Mouse (Mus musculus): ENCODE results near the gene Tsn. TPM values are rescaled to one million over a fixed set of nuclear protein-coding genes. Genes with fewer than 3 reads are reported as not detected.

Gene Tsn
- 42.1 and 45.4 TPM in 2 replicates for total RNA-seq (2017)

DNA sequence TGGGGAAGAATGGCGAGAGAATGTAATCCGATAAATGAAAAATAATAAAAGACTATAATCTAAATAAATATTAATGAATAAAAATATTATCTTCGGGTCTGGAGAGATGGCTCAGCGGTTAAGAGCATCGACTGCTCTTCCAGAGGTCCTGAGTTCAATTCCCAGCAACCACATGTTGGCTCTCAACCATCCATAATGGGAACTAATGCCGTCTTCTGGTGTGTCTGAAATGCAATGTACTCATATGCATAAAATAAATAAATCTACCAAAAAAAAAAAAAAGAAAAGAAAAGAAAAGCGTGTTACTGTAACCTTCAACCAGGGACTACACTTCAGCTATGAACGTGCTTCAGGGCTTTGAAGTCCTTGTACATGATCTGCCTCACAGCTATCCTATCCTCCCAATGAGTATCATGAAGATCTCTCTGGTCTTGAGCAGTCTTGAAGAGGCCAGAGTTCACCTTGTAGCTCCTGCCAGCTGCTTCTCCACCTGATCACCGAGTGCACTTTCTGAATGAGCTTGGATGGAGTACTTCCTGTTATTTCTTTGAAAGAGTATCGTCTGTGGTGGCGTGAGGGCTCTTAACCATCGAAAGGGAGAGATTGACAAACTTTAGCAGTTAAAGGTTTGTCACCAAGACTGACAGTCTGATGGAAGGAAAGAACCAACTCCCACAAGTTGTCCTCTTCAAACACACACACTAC, at the start of gene Tsn:
Tsn (minus strand) TSS at position 118 of the 705 bp plus-strand sequence.
- ATAC-seq (ENCODE audit: extremely low read depth, insufficient number of reproducible peaks, low FRiP score, poor library complexity, severe bottlenecking): no peak

DNA sequence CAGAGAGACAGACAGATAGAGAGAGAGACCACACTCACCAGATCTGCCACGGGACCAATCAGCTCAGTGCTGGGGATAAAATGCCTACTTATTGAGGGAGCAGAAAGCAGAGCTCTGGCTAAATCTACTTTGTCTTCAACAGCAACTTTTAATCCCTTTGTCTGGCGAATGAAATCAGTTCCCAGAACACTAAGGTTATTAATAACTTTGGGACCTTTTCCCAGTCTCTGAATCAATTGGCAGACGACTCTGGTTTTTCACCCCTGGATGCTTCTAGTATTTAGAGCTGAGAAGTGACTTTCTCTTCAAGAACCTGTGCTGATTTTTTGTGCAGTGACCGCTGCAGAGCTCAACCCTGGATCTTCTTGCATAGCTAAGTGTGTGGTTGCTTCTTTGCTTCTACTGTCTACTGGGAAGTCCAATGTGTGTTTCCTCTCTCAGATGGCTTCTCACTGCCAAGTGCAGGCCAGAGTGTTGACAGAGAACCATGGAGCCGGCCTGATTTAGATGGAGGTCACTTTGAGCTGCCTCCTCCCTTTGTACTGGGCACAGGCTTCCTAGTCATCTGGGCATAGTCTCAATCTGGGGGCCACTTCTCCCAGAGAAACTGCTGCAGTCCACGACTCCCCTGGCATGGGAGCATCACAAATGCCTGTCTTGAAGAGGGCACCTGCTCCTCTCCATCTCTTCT, 47.7 kb upstream of the Tsn start:
- no peak for ATAC-seq (ENCODE audit: extremely low read depth, insufficient number of reproducible peaks, low FRiP score, poor library complexity, severe bottlenecking)

DNA sequence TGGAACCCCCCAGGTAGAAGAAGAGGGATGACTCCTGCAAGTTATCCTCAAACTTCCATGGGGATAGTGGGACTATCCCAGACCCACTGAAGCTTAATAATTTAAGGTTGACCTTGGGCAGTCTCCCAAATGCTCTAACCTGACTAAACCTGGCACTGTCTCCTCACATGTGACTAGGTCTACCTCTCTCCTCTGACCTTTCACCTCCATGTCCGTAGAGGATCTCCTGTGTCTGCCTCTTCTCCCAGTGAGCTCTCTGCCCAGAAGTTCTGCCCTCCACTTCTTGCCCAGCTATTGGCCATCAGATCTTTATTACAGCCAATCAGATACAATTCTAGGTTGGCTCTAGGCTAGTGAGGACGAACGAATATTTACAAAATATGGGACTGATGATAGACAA, 38.4 kb upstream of the Tsn start:
- ATAC-seq (ENCODE audit: extremely low read depth, insufficient number of reproducible peaks, low FRiP score, poor library complexity, severe bottlenecking): no peak

DNA sequence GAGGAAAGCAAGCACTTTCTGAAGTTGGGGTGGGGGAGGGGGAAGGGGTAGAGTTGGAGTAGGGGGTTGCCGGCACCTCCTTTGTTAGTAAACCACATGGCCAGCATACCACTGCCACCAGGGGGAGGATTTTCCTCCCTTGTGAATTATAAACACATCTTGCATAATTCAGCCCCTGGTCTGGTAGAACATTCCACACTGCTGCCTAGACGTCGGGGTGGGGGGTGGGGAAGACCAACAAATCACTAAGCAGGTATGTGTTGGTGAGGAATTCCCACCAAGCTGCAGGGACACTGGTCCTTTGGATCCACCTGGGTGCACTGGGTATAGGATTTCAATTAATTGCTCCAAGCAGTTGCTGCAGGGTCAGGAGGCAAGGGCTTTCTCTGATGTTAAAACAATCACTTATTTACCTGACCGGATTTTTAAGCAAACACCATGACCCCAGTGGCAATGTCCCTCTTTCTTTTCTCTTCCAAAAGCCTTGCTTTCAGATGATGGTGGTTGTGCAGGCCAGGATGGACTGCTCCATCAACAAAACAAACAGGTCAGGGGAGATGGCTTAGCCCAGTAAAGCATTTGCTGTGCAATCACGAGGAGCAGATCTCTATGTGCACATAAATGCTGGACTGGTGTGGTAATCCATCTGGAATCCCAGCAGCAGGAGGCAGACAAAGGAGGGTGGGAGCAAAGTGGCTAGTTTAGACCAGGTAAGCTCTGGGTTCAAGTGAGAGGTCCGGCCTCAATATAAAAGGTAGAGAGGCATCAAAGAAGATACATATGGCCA, 32.3 kb upstream of the Tsn start:
- ATAC-seq (ENCODE audit: extremely low read depth, insufficient number of reproducible peaks, low FRiP score, poor library complexity, severe bottlenecking): no peak

DNA sequence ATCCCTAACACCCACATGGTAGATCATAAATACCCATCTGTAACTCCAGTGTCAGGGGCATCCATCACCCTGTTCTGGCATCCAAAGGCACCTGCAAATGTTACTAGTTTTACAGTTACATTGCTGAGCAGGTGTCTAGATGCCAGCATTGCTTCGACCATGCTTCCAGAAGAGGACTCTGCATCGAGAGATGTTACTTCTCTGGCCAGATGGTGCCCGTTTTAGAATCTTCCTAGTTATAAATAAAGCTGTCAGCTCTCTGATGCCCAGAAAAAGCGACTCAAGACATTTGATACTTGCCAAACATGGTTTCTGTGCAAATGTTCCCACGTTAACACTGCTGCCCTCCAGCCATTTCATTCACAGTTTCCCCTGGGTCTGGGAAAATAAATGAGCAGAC, 26.4 kb upstream of the Tsn start:
- ATAC-seq (ENCODE audit: extremely low read depth, insufficient number of reproducible peaks, low FRiP score, poor library complexity, severe bottlenecking): no peak

DNA sequence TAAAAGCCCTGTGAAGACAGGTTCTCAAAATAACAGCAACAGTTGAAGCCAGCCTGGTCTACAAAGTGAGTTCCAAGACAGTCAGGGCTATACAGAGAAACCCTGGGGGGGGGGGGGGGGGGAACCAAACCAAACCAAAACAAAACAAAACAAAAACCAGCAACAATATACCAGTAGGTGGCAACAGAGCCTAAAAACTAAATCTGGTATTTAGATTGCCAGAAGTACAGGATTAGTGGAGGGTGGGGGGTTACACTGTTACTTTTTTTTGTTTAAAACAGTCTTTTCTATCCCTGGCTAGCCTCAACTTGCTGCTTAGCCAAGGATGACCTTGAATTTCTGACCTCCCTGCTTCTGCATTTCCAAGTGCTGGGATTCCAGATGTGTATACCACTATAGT, 24.3 kb upstream of the Tsn start:
- ATAC-seq (ENCODE audit: extremely low read depth, insufficient number of reproducible peaks, low FRiP score, poor library complexity, severe bottlenecking): no peak

DNA sequence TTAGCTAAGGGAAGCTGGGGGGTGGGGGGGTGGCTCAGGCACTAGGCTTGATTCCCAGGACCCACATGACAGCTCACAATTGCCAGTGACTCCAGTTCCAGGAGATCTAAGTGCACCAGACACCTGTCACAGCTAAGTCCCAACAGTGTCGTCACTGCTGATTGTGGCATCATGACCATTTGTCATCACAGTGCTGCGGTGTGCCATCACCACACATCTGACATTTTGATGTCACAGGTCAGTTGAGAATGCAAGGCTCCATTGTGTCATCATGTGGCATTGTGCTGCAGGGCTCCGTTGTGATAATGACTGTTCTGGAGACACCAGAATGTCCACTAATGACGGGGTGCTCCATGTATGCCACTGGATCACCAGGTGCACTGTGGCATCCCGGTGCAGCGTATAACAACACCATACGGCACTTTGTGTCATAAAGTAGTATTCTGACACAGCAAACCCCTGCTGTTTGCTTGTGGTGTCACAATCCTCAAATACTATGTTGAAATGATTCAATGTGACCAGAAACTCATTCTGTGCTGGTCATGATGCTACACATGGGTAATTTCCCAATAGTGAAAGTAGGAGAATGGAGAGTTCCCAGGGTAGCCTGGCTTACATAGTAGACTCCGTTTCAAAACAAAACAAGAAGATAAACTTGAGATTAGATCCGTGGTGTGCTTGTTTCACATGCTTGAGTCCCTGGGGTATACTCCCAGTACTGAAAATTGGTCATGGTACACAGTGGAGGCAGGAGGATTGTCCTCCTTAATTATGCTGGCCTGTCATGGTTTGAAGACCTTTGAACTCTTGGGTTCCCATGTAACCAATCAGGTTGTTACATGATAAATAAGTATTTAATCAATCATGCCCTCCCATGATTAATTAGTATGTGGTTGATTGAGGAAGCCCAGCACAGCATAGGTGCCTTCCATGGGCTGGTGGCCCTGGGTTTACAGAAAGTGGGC, 23.5 kb upstream of the Tsn start:
- no peak for ATAC-seq (ENCODE audit: extremely low read depth, insufficient number of reproducible peaks, low FRiP score, poor library complexity, severe bottlenecking)

DNA sequence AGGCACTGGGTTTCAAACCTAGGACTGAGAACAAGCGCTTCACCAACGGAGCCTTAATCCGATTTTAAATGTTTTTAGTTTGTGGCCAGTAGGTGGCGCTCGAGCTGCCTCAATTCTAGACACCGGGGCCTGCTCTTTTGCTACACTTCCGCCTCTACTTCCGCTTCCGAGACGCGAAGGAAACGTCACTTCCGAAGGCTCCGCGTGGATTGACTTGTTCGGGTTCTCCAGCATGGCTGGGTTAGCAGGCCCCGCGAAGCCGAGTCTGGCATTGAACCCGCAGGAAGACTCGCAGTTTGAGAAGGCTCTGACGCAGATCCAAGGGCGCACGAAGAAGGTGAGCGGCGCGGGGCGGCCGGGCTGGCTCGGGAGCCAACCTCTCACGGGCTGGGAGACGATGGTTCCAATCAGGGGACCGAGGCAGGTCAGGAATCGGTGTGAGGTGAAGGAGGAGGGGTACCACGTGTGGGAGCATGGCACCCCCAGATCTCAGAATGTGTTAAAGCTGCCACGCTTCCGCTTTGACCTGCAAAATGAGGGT, 10.2 kb upstream of the Tsn start, which contains the start of gene Nifk:
Nifk (plus strand) TSS at position 179 of the 541 bp plus-strand sequence.
- peak; percentile 99 for ATAC-seq (ENCODE audit: extremely low read depth, insufficient number of reproducible peaks, low FRiP score, poor library complexity, severe bottlenecking)

DNA sequence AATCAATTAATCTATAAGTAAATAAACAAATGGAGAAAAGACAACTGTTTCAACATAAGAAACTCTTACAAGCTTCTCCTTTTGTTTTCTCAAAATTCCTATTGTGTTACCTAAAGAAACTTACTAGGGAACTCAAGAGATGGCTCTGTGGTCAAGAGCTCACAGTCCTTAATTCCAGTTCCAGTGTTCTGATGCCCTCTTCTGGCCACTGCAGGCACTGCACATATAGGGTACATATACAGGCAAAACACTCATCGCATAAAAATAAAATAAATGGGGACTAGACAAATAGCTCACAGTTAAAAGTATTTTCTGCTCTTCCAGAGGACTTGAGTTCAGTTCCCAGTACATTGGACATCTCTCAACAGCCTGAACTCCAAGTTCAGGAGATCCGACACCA, 9.2 kb upstream of the Tsn start:
- no peak for ATAC-seq (ENCODE audit: extremely low read depth, insufficient number of reproducible peaks, low FRiP score, poor library complexity, severe bottlenecking)

DNA sequence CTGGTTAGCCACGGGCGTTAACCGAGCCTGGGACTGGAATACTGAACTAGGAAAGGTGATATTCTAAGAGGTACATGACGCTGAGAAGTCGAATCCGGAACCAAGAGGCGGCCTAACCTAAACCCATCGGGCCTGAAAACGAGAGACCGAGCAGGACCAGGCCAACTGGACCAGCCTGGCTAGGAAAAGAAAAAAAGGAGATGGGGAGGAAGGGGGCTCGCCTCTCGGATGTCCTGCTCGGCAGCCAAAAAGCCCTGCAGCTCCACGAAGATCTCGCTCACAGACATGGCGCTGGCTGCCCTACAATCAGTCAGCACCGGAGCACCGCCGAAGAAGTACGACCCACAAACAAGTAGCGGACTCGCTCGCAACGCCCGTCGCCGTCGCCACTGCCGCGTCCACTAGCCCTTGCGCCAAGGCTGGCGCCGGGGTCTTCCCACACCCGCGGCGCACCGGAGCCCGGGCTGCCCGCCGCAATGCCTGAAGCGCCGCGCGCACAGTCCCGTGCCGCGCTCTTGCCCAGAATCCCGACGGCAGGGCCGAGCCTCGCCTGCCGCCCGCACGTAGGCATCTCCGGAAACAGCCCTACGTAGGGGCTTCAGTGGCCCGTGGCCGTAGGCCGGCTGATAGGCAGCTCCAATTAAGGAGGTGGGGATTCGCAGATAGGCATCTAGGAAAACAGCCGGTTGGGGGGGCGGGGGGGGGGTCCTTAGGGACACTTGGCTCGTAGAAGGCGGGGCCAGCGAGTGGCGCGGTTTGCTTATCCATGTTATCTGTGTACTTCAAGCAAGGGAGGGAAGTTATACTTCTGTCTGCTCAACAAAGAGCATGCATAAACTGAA, 538 bp downstream of the Tsn start:
- peak; percentile 85 for ATAC-seq (ENCODE audit: extremely low read depth, insufficient number of reproducible peaks, low FRiP score, poor library complexity, severe bottlenecking)

DNA sequence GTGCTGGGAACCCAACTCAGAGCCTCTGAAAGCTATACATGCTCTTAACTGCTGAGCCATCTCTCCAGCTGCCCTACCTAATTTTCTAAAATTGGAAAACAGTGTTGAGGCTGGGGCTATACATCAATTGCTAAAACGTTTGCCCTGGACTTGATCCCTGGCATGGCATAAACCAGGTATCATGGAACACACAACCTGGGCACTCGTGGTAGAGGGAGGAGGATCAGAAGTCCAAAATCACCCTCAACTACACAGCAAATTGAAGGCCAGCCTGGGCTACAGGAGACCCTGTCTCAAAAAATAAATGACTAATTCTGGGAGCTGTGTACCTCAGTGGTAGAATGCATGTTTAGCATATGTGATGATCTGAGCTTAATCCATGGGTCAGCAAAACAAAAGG, 13.8 kb downstream of the Tsn start:
- no peak for ATAC-seq (ENCODE audit: extremely low read depth, insufficient number of reproducible peaks, low FRiP score, poor library complexity, severe bottlenecking)

DNA sequence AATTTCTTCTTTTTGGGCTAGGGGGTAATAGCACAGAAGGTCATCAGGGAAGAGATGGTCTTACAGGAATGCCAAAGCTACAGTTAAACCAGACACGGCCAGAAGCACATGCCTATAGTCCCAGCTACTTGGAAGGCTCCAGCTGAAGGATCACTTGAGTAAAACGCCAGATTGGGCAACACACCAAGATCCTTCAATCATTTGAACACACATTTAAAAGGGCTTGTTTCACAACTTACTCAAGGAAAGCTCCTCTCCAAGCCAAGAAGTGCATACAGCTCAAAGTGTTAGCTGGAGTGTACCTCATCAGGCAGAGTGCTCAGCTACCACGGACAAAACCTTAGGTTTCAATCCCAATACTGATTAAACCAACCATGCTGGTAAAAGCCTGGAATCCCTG, 14.9 kb downstream of the Tsn start:
- ATAC-seq (ENCODE audit: extremely low read depth, insufficient number of reproducible peaks, low FRiP score, poor library complexity, severe bottlenecking): no peak

DNA sequence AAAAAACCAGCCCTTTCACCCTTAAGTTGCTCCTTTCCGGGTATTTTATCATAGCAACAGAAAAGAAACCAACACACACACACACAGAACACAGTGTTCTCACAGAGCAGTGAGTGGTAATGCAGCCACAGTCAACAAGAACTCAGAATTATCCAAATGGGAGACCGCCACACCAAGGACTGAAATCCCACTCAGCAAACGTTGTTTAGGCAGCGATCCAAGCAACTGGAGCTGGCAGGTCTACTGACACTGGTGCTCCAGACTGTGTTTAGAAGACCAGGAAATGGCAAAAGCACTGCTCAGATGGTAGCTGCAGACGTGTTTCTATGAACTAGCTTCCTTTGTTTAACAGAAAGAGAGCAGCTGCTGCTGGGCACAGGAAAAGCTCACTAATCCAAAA, 16.7 kb downstream of the Tsn start:
- ATAC-seq (ENCODE audit: extremely low read depth, insufficient number of reproducible peaks, low FRiP score, poor library complexity, severe bottlenecking): no peak

DNA sequence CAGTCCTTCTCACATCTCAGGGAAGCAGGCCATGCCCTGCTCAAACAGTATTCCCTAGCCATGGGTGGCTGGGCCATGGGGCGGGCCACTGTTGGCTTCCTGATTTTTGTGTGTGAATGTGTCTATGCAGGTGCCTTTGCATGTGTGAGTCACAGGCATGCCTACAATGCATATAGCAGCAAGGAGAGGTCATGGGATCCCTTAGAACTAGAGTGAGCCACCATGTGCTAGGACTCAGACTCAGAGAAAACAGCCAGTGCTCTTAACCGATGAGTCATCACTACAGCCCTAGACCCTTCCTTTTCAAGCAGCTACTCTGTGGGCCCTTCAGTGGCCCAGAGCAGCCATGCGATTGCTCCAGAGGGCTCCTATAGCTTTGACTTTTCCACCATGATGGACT, 17.3 kb downstream of the Tsn start:
- no peak for ATAC-seq (ENCODE audit: extremely low read depth, insufficient number of reproducible peaks, low FRiP score, poor library complexity, severe bottlenecking)

DNA sequence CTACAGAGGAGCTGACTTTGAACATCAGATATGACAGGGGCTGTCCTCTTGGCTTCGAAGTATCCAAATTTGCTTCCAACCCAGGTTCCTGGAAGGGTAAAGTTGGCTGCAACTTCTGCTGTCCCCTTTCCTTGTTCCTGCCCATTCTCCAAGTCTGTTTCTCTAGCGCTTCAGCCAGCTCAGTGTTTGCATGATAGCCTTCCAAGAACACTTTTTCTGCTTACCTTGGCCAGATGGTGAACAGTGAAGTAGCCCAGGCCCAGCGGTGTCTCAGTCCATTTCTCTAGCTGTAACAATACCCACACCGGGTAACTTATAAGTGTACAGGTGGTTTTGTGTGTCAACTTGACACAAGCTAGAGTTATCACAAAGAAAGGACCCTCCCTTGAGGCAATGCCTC, 19.2 kb downstream of the Tsn start:
- ATAC-seq (ENCODE audit: extremely low read depth, insufficient number of reproducible peaks, low FRiP score, poor library complexity, severe bottlenecking): no peak

DNA sequence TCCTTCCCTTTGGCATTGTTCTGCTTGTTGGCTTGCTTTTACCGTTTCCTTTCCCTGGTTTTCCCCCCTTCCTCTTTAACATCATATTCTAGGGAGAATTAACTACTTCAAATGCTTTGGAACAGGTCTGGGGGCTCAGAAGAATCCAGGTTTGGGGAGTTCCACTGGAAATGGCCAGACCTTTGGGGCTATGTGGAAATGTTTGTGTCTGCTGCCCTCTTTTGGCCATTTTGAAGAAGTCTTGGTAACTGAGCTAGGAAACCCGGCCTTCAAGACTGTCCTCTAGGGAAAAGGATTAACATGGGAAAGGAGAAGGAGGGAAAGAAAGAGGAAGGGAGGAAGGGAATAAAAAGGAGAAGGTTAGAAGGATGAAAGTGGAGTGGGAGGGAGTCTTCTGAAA, 36.4 kb downstream of the Tsn start:
- no peak for ATAC-seq (ENCODE audit: extremely low read depth, insufficient number of reproducible peaks, low FRiP score, poor library complexity, severe bottlenecking)

DNA sequence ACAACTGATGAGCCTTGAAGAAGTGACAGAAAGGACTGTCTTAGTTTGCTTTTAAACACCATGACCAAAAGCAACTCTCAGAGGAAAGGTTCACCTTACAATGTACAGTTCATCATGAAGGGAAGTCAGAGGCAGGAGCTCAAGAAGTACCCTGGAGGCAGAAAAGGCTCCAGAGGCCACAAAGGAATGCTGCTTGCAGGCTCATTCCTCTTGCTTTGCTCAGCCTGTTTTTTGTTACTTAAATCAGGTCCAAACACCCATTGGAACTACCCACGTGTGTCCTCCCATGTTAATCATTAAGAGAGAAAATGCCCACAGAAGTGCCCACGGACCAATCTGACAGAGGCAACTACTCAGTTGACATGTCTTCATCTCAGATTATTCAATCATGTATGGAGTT, 59.6 kb downstream of the Tsn start:
- no peak for ATAC-seq (ENCODE audit: extremely low read depth, insufficient number of reproducible peaks, low FRiP score, poor library complexity, severe bottlenecking)

Data from neutrophil, adult 5-6 weeks (primary cell).